Mouse (Mus musculus) G1E (cell line): ENCODE results near the gene Rbpj.

Experiments
- CTCF ChIP-seq: IDR thresholded peaks from 2 replicates; pipeline ENCODE4 v1.5.1; 2012; ENCODE audit warnings: low read depth, low read length, inconsistent platforms, mixed read lengths
- GATA1 ChIP-seq: IDR thresholded peaks from 2 replicates; pipeline ENCODE4 v1.6.1; 2012; ENCODE audit warnings: borderline replicate concordance, low read length, inconsistent platforms, mixed read lengths
- GATA2 ChIP-seq: IDR thresholded peaks from 2 replicates; pipeline ENCODE4 v1.6.1; 2012; ENCODE audit warnings: low read depth, low read length, inconsistent platforms, borderline replicate concordance
- POLR2AphosphoS5 ChIP-seq: IDR thresholded peaks from 2 replicates; pipeline ENCODE4 v1.6.1; 2012; ENCODE audit warnings: low read depth, low read length, inconsistent platforms; ENCODE audit not compliant: insufficient replicate concordance

DNA sequence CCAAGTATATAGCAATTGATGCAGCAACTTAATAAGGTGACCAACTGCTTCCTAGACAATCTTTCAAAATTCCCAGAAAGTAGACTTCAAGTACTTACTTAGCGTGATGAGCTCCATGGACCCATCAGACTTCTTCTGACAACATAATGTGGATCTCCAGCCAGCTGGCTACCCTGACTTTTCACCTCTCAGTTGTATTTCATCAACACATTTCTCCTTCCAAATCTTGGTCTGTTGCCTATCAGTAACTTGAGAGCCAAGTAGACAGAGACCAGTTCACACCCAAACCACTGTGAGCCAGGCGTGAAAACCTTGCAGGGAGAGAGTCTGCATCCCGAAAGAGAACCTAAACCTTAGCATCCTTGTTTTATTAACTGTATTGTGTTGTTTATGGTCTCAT lies 26.3 kb upstream of the Rbpj start:
- no peak for TF ChIP-seq GATA2
- no peak for TF ChIP-seq POLR2AphosphoS5
- TF ChIP-seq GATA1: no peak
- no peak for TF ChIP-seq CTCF
